Mouse (Mus musculus): ENCODE results near the gene Phlpp1.

DNA sequence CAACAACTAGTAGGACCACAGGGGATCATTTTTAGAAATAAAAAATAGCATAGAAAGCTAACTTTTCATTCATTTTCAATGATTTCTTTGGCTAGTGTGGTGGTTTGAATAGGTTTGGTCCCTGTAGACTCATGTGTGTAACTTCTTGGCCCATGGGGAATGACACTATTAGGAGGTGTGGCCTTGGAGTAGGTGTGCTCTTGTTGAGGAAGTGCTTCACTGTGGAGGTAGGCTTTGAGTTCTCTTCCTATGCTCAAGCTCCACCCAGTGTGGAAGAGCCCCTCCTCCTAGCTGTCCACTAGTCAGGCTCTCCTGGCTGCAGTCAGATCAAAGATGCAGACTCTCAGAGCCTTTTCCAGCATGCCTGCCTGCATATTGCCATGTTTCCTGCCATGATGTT, 18.8 kb upstream of the Phlpp1 start:
- no peak for TF ChIP-seq CTCF (conservative IDR thresholded peaks at IDR 0.05; ENCODE audit: low read length)
- no peak for TF ChIP-seq POU5F1 (IDR thresholded peaks at IDR 0.05; ENCODE audit: borderline replicate concordance, low read length)

All from E14TG2a.4 (cell line).